Mouse (Mus musculus): ENCODE data around the gene Dusp9. TPM values are rescaled to one million over a fixed set of nuclear protein-coding genes. Genes with fewer than 3 reads are reported as not detected.

Dusp9 gene
- total and polyA plus RNA-seq, 3 experiments = 4.7 to 5.2 TPM; not detected in 1

- H3K36me3 ChIP-seq (ENCODE audit: control insufficient read depth in 1 of 2, insufficient read depth in 2 of 2, low read length in 2 of 2) = no peaks in the 10 kb centered on the region
- no peak within 1 kb of the TSS for H3K27ac ChIP-seq (ENCODE audit: control insufficient read depth, low read depth, low read length)
- H3K9me3 ChIP-seq (replicated peaks; ENCODE audit: insufficient read depth, low read length) = no peaks in the 10 kb centered on the region
- no peak for TF ChIP-seq MXI1 (IDR thresholded peaks at IDR 0.05; ENCODE audit: low read depth, low read length)
- H3K27me3 ChIP-seq (ENCODE audit: control insufficient read depth in 1 of 2, insufficient read depth in 2 of 2, low read length in 2 of 2) = no peaks in the 10 kb centered on the region
- no peak within 1 kb of the TSS for H3K9ac ChIP-seq (ENCODE audit: control insufficient read depth, low read depth, low read length, poor library complexity, severe bottlenecking)
- H3K4me3 ChIP-seq (ENCODE audit: control insufficient read depth in 1 of 2, insufficient read depth in 1 of 2, low read depth in 2 of 2, low read length in 2 of 2) = no peak within 1 kb of the TSS
- H3K4me1 ChIP-seq (ENCODE audit: control insufficient read depth in 1 of 2, insufficient read depth in 2 of 2, low read length in 2 of 2) = peaks cover 0 to 11% of the 10 kb centered on the region in 2 experiments; a peak in 1 of 4 replicates
- DNase-seq (ENCODE audit: low read depth, low spot score) = no peak
- no peaks in the 10 kb centered on the region for H3K79me2 ChIP-seq (ENCODE audit: control insufficient read depth, insufficient read depth, low read length, poor library complexity)
Observed at GRCm38 (mm10) chrX:73659575-73660283, 20.5 kb downstream of the Dusp9 start, which contains the start of gene Pnck. Gene Pnck (minus strand): TSS chrX:73660117.

GRCm38 (mm10) chrX:73660284-73660665 lies 21.1 kb downstream of the Dusp9 start:
- peaks cover 0 to 11% of the 10 kb centered on the region in 2 experiments; a peak in 1 of 4 replicates for H3K4me1 ChIP-seq (ENCODE audit: control insufficient read depth in 1 of 2, insufficient read depth in 2 of 2, low read length in 2 of 2)
- no peak overlapping the region for H3K4me3 ChIP-seq (ENCODE audit: control insufficient read depth in 1 of 2, insufficient read depth in 1 of 2, low read depth in 2 of 2, low read length in 2 of 2)
- no peak overlapping the region for H3K9ac ChIP-seq (ENCODE audit: control insufficient read depth, low read depth, low read length, poor library complexity, severe bottlenecking)
- no peaks in the 10 kb centered on the region for H3K79me2 ChIP-seq (ENCODE audit: control insufficient read depth, insufficient read depth, low read length, poor library complexity)
- no peak overlapping the region for H3K27ac ChIP-seq (ENCODE audit: control insufficient read depth, low read depth, low read length)
- no peaks in the 10 kb centered on the region for H3K27me3 ChIP-seq (ENCODE audit: control insufficient read depth in 1 of 2, insufficient read depth in 2 of 2, low read length in 2 of 2)
- H3K36me3 ChIP-seq (ENCODE audit: control insufficient read depth in 1 of 2, insufficient read depth in 2 of 2, low read length in 2 of 2) = no peaks in the 10 kb centered on the region
- TF ChIP-seq GABPA (IDR thresholded peaks at IDR 0.05; ENCODE audit: low read depth, low read length) = no peak
- no peak for TF ChIP-seq E2F4 (IDR thresholded peaks at IDR 0.05; ENCODE audit: borderline replicate concordance, low read depth, low read length)
- no peak for TF ChIP-seq USF1 (IDR thresholded peaks at IDR 0.05; ENCODE audit: low read depth, low read length)
- no peak for TF ChIP-seq MXI1 (IDR thresholded peaks at IDR 0.05; ENCODE audit: low read depth, low read length)
- TF ChIP-seq MYC (IDR thresholded peaks at IDR 0.05; ENCODE audit: low read depth, low read length) = no peak
- DNase-seq (ENCODE audit: low read depth, low spot score) = no peak
- H3K9me3 ChIP-seq (replicated peaks; ENCODE audit: insufficient read depth, low read length) = no peaks in the 10 kb centered on the region

GRCm38 (mm10) chrX:73663143-73663542 lies 23.9 kb downstream of the Dusp9 start:
- Histone ChIP-seq H3K36me3 (ENCODE audit: control insufficient read depth in 1 of 2, insufficient read depth in 2 of 2, low read length in 2 of 2) (no peaks in the 10 kb centered on the region), H3K27me3 (ENCODE audit: control insufficient read depth in 1 of 2, insufficient read depth in 2 of 2, low read length in 2 of 2) (no peaks in the 10 kb centered on the region), H3K4me3 (ENCODE audit: control insufficient read depth in 1 of 2, insufficient read depth in 1 of 2, low read depth in 2 of 2, low read length in 2 of 2) (no peak overlapping the region), H3K79me2 (ENCODE audit: control insufficient read depth, insufficient read depth, low read length, poor library complexity) (no peaks in the 10 kb centered on the region), H3K4me1 (ENCODE audit: control insufficient read depth in 1 of 2, insufficient read depth in 2 of 2, low read length in 2 of 2) (peaks cover 0 to 2% of the 10 kb centered on the region in 2 experiments; a peak in 1 of 4 replicates), H3K9me3 (replicated peaks; ENCODE audit: insufficient read depth, low read length) (no peaks in the 10 kb centered on the region), H3K9ac (ENCODE audit: control insufficient read depth, low read depth, low read length, poor library complexity, severe bottlenecking) (no peak overlapping the region), H3K27ac (ENCODE audit: control insufficient read depth, low read depth, low read length) (no peak overlapping the region)
- peak; percentile 43 for DNase-seq (ENCODE audit: low read depth, low spot score)
- TF ChIP-seq TAL1 (IDR thresholded peaks at IDR 0.05; ENCODE audit: low read length) (no peak), GATA1 (IDR thresholded peaks at IDR 0.05; ENCODE audit: low read depth, low read length) (peak; percentile 60), BHLHE40 (IDR thresholded peaks at IDR 0.05; ENCODE audit: borderline replicate concordance, low read depth, low read length) (no peak), ETS1 (IDR thresholded peaks at IDR 0.05; ENCODE audit: low read depth, low read length) (no peak), SMC3 (IDR thresholded peaks at IDR 0.05; ENCODE audit: low read depth, low read length) (peak; percentile 58), MYC (IDR thresholded peaks at IDR 0.05; ENCODE audit: low read depth, low read length) (no peak), RAD21 (IDR thresholded peaks at IDR 0.05; ENCODE audit: low read depth, low read length) (peak; percentile 43), USF1 (IDR thresholded peaks at IDR 0.05; ENCODE audit: low read depth, low read length) (no peak), CTCF (IDR thresholded peaks at IDR 0.05 in 2 of 3, conservative IDR thresholded peaks at IDR 0.05 in 1 of 3; ENCODE audit: control insufficient read depth in 1 of 3, insufficient read depth in 1 of 3, low read depth in 2 of 3, low read length in 3 of 3, poor library complexity in 1 of 3, severe bottlenecking in 1 of 3) (peak in 1 of 3 experiments; percentile 57; a peak in 3 of 6 replicates), POLR2AphosphoS5 (IDR thresholded peaks at IDR 0.05; ENCODE audit: borderline replicate concordance, low read depth, low read length) (no peak), ZKSCAN1 (IDR thresholded peaks at IDR 0.05; ENCODE audit: low read depth, low read length) (no peak), EP300 (IDR thresholded peaks at IDR 0.05; ENCODE audit: low read depth in 1 of 2, low read length in 2 of 2) (no peak)
